Mouse (Mus musculus): ENCODE data around the gene Gm10770.
"Not testable (repeated sequence)": the region's sequence is repeated elsewhere in the genome, so short reads cannot be mapped to it uniquely, and the experiment has no call there.

Gene Gm10770

GRCm38 (mm10) chr2:150179579-150179978, at the start of gene Gm10770:
Gene Gm10770, minus strand, starts transcription at chr2:150179679.
- in situ Hi-C loops (cut with MboI; ENCODE audit: low sequenced_read_pairs), result not testable (repeated sequence)

GRCm38 (mm10) chr2:150223263-150223662, 43.8 kb upstream of the Gm10770 start:
- in situ Hi-C loops (cut with MboI; ENCODE audit: low sequenced_read_pairs), result not testable (repeated sequence)

DNA sequence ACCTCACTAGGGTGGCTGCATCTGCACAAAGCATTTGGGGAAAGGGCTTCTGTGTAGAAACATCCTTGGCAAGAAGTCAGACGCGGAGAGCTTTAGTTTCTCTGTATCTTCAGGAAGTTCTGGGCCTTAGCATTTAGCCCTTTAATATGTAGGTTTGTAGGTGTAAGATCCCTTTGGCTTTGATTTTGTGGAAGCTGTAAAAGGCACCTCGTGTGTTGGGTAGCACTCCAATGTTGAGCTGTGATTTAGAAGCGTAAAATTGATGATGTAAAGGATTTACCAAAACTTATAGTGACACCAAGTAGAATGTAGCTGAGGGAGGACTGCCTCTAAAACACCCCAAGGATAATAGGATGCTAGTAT, 38.9 kb upstream of the Gm10770 start:
- in situ Hi-C loops (cut with MboI; ENCODE audit: low sequenced_read_pairs), result not testable (repeated sequence)

DNA sequence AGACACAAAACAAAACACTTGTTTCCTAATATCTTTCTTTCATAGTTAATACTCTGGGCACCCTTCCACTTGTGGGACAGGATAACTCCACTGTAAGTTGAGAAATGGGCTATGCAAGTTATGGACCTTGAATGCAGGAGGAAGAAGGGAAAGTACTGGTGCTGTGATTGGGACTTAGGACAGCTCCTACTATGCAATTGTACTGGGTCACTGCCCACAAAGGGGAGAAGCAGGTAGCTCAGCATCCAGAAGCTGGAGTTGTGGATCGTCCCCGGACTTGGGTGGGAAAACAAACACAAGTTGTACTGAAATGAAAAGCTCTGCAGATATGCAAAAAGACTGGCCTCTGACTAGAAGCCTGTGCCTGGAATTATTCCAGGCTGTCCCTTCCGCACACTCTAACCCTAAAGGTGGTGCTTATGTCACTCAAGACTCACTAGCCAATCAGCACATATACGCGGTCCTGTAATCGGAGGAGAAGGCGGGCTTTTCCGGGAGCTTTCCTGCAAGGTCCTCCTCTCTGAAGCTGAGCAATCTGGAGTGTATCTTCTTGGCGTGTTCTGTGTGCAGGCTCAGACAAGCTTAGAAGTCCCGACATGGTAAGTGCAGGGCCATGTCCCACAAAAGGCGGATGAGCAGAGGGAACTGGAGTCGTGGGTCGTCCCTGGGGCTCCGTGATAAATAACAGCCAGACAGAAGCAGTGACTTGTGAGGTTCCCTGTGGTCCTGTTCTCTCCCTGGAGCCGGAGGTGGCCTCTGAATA, 38.3 kb upstream of the Gm10770 start, which contains the start of gene Zfp937:
Gene Zfp937 (plus strand): TSS at position 474 of the 763 bp plus-strand sequence.
- in situ Hi-C loops (cut with MboI; ENCODE audit: low sequenced_read_pairs), result not testable (repeated sequence)

DNA sequence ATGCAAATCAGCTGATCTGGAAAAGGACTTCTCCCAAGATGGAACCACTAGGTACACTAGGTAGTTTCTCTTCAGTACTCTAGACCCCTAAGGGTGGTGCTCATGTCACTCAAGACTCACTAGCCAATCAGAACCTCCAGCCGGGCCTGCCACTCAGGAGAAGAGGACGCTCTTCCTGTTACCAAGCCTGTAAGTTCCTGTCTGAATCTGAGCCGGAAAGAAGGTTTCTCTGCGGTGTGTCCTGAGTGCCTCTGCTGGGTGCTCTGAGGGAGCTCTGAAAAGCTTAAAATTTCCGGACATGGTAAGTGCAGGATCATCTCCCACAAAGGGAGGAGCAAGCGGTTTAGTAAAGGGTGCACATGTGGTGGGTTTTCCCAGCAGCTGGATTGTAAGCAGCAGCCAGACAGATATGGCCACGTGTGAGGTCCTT, 2.1 kb upstream of the Gm10770 start, which contains the start of gene Gm14139:
Gene Gm14139 (plus strand): TSS at position 186 of the 430 bp plus-strand sequence.
- in situ Hi-C loops (cut with MboI; ENCODE audit: low sequenced_read_pairs), result not testable (repeated sequence)

DNA sequence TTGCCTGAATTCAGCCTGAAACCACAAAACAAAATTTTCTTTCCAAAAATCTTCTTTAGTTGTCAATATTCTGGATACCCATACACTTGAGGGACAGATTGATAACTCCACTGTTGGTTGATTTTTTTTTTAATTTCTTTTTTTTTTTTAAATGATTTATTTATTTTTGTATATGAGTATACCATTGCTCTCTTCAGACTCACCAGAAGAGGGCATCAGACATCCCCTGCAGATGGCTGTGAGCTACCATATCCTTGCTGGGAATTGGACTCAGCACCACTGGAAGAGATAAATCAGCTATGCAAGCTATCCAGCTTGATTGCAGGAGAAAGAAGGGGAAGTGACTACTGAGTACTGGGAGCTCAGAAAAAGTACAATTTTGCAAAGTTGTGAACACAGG, 1.6 kb upstream of the Gm10770 start:
- in situ Hi-C loops (cut with MboI; ENCODE audit: low sequenced_read_pairs), result not testable (repeated sequence)

DNA sequence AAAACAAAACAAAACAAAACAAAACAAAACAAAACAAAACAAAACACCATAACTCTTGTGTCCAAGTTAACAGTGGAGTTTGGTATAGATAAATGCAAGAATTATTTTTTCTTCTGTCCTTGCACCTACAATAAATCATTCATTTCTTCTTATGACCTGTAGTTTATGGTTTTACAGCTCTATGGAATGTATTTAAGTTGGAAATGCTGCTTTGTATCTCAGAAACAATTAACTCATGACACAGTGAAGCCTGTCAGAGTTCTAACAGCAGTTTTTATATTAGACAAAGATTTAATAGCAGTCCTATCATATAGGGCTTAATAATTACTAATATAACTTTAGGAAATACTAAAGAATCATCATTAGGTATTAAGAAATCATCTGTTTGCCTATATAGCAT, 5.6 kb downstream of the Gm10770 start:
- in situ Hi-C loops (cut with MboI; ENCODE audit: low sequenced_read_pairs), result no loop called here

DNA sequence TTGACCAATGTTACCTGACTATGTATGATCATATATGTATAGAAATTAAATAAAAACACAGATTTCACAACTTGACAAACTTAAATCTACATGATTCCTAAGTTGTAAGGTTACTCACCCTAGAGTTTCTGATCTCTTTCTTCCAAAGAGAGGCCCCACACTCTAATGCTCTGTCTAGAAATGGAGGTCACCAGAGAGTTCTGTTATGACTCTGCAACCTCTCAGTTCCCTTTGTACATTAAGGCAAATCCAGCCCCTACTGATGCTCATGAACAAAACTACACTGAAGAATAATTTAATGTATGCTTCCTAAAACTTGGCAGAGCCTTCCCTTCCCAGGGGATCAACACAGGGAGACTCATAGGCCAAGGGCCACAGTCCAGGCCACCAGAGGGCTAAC, 12.8 kb downstream of the Gm10770 start:
- in situ Hi-C loops (cut with MboI; ENCODE audit: low sequenced_read_pairs), result no loop called here

DNA sequence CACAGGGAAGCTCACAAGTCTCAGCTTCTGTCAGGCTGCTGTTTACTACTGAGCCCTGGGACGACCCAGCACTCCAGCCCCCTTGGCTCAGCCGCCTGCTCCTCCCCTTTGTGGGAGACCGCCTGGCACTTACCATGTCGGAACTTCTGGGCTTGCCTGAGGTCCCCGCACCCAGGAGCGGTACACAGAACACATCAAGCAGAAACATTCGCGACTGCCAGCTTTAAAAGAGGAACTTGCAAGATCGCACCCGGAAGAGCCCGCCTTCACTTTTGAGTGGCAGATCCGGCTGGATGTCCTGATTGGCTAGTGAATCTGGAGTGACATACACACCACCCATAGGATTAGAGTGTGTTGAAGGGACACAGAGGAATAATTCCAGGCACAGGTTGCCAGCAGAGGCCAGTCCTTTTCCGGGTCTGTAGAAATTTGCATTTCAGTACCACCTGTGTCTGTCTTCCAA, 43.0 kb downstream of the Gm10770 start, which contains the start of gene Zfp120:
Gene Zfp120 (minus strand): TSS at position 274 of the 463 bp plus-strand sequence.
- in situ Hi-C loops (cut with MboI; ENCODE audit: low sequenced_read_pairs), result no loop called here

- in situ Hi-C loops (cut with MboI; ENCODE audit: low sequenced_read_pairs), result no loop called here
Measured at GRCm38 (mm10) chr2:150132773-150133172, 46.7 kb downstream of the Gm10770 start.

DNA sequence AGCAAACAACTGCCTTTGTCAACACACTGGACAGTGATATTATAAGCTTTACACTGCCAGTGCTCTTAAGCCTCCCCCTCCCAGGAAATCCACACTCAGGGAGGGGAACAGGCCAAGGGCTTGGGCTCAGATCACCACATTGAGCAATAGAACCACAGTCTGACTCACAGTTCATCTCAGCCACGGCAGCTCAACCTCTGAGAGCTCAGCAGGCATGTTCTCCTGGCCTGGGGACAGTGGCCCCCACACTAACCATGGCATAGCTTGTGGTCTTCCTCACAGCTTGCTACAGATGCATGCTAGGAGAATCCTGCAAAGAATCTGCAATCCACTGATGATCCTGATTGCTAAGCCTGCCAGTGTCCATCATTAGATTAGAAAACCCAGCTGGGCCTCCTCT, 47.5 kb downstream of the Gm10770 start:
- in situ Hi-C loops (cut with MboI; ENCODE audit: low sequenced_read_pairs), result not testable (repeated sequence)
